Mouse (Mus musculus): ENCODE measurements around the gene Vmn2r34. TPM values are rescaled to one million over a fixed set of nuclear protein-coding genes. Genes with fewer than 3 reads are reported as not detected.

Gene Vmn2r34
- not detected for polyA plus RNA-seq (2017; shearing (Covaris generic))

GRCm38 (mm10) chr7:7689413-7689812 is at the start of gene Vmn2r34:
Gene Vmn2r34 (minus strand): TSS chr7:7689513.

Other genes with a start within 250 kb of the Vmn2r34 start
- gene Vmn2r32, start 209.5 kb downstream of the Vmn2r34 start, polyA plus RNA-seq (2017; shearing (Covaris generic)): not detected
- not detected for gene Vmn2r33, start 122.7 kb downstream of the Vmn2r34 start, polyA plus RNA-seq (2017; shearing (Covaris generic))
- not detected for gene Vmn2r35, start 130.4 kb upstream of the Vmn2r34 start, polyA plus RNA-seq (2017; shearing (Covaris generic))
- not detected for gene Vmn2r36, start 213.0 kb upstream of the Vmn2r34 start, polyA plus RNA-seq (2017; shearing (Covaris generic))